Mouse (Mus musculus) embryonic facial prominence, embryonic 11.5 days (tissue): ENCODE results near the gene Phf1. TPM values are rescaled to one million over a fixed set of nuclear protein-coding genes. Genes with fewer than 3 reads are reported as not detected.
A peak's percentile ranks its signal among the peaks of the same experiment; 100 is the strongest.

ENCODE experiments used
- ATAC-seq: fragments of 200-750 bp; cut with Nextera tagmentation; replicated peaks from 2 replicates; pipeline ENCODE4 v1.8.0; 2017; ENCODE audit warnings: low read depth; ENCODE audit not compliant: insufficient number of reproducible peaks, low FRiP score, low TSS enrichment
- DNase-seq: peaks from one replicate; pipeline ENCODE4 v3.0.0-alpha.2; 2015; ENCODE audit warnings: low spot score
- H3K27ac ChIP-seq: fragments of 300-500 bp; sonication (generic); replicated peaks from 2 replicates; pipeline ENCODE4 v1.5.1; 2014; ENCODE audit warnings: mild to moderate bottlenecking, low read depth, low read length, control low read depth
- H3K27me3 ChIP-seq: fragments of 300-500 bp; sonication (generic); 2 replicates; pipeline ENCODE4 v1.6.1; 2014; ENCODE audit warnings: mild to moderate bottlenecking, low read length, moderate library complexity, mixed read lengths; ENCODE audit not compliant: control insufficient read depth, insufficient read depth
- H3K36me3 ChIP-seq: fragments of 300-500 bp; sonication (generic); replicated peaks from 2 replicates; pipeline ENCODE4 v1.6.1; 2014; ENCODE audit warnings: low read depth, mild to moderate bottlenecking, low read length, moderate library complexity, mixed read lengths; ENCODE audit not compliant: control insufficient read depth, insufficient read depth
- H3K4me1 ChIP-seq: fragments of 300-500 bp; sonication (generic); 2 replicates; pipeline ENCODE4 v1.6.1; 2014; ENCODE audit warnings: low read length, mixed read lengths; ENCODE audit not compliant: control insufficient read depth, insufficient read depth
- H3K4me2 ChIP-seq: fragments of 300-500 bp; sonication (generic); 2 replicates; pipeline ENCODE4 v1.6.1; 2014; ENCODE audit warnings: low read depth, mild to moderate bottlenecking, control low read depth, low read length, moderate library complexity
- H3K4me3 ChIP-seq: fragments of 300-500 bp; sonication (generic); 2 replicates; pipeline ENCODE4 v1.5.1; 2014; ENCODE audit warnings: low read depth, low read length, control low read depth
- H3K9ac ChIP-seq: fragments of 300-500 bp; sonication (generic); replicated peaks from 2 replicates; pipeline ENCODE4 v1.6.1; 2014; ENCODE audit warnings: mild to moderate bottlenecking, control low read depth, low read length
- H3K9me3 ChIP-seq: fragments of 300-500 bp; sonication (generic); replicated peaks from 2 replicates; pipeline ENCODE4 v1.6.1; 2016; ENCODE audit warnings: mild to moderate bottlenecking, low read length, inconsistent platforms, mixed read lengths; ENCODE audit not compliant: control insufficient read depth
- whole genome bisulfite sequencing: fragments of 180-500 bp; shearing (Covaris S2); extraction: QIAGEN DNeasy Blood & Tissue Kit; methylation state at CpG from one replicate; pipeline ENCODE4 v1.1.7; 2014; 5-methylcytosine and 5-hydroxymethylcytosine counted together
- polyA plus RNA-seq: library from polyadenylated mRNA; unstranded; fragments of >200 nt; fragmentation: Nextera tagmentation; extraction: Ambion mirVana; gene quantifications from 2 replicates; pipeline ENCODE4 v1.2.1, GENCODE M21; 2014

Gene Phf1
- polyA plus RNA-seq, 1 experiment from 2014 or later, result 3.7 TPM

DNA sequence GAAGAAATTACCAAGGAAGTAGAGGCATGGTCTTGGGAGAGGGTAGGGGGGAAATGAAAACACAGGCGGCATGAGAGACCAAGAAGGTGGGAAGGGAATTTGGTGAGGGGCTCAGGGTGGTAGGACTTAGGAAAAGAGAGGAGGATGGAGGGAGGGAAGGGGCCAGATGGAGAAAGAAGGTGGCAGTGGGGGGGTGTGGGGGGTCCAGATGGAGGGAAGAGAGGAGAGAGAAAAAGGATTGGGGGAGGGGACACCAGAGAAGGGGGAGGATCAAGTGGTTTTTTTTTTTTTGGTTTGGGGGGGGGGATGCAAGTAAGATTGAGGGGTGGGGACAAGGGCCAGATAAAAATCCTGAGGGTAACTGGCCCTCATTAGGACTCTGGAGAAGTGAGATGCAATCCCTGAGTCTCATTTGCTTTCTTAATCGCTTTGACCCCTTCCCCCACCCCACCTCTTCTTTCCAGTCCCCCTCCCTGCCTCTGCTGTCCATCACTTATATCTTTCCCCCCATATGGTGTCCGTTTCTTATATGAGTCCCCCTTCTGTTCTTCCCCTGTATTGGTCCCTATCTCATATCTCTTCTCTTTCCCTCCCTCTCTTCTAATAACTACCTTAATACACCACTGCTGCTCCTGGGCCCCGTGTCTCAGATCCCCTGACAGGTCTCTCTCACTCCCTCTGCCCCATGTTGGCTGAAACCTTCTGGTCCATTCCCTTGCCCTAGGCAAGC lies 9.2 kb downstream of the Phf1 start:
- Histone ChIP-seq H3K9ac (peak overlapping the region; percentile 64), H3K27ac (peak overlapping the region; percentile 77), H3K4me1 (peaks cover 13% of the 10 kb centered on the region), H3K27me3 (no peaks in the 10 kb centered on the region), H3K4me2 (peak overlapping the region; percentile 73), H3K36me3 (no peaks in the 10 kb centered on the region), H3K4me3 (peak overlapping the region; percentile 54), H3K9me3 (no peaks in the 10 kb centered on the region)
- DNase-seq (no peak), ATAC-seq (no peak)
- 14% methylated on average over 4 of the region's 4 CpGs for WGBS

DNA sequence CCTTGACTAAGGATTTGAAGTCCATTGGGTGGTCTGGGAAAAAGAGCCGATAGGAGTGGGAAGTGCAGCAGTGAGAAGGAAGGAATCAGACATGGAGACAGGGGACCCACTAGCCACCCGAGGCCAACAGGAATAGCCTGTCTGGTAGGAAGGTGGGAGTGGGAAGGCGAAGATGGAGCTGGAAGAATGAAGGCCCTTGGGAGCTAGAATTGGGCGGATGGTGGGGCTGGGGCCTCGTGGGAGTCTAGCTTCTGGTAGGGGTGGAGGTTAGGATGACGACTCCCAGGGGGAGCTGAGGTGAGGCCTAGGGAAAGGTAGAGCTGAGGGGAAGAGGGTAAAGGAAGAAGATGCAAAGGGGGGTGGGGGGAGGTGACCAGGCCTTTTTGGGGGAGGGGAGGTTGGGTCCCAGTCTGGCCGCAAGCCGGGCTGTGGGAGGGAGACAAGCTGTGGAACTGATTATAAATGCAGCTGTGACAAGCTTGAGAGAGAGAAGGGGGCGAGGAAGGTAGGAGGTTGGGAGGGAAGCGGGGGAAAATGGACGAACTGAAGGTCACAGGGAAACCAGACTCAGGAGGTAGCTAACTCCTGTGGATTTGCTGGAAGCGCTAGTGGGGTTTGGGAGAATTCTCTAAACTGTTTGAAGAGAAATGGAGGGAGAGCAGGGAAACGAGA lies 13.1 kb downstream of the Phf1 start:
- Histone ChIP-seq H3K36me3 (no peaks in the 10 kb centered on the region), H3K27ac (0 out of 2 replicates have a peak overlapping the region, but pooled peaks have one; percentile 6), H3K9me3 (no peaks in the 10 kb centered on the region), H3K4me3 (peak overlapping the region; percentile 33), H3K27me3 (no peaks in the 10 kb centered on the region), H3K9ac (peak overlapping the region; percentile 59), H3K4me1 (peaks cover 11% of the 10 kb centered on the region), H3K4me2 (peak overlapping the region; percentile 85)
- DNase-seq, result no peak
- WGBS, result 26% methylated on average over 13 of the region's 13 CpGs
- no peak for ATAC-seq

DNA sequence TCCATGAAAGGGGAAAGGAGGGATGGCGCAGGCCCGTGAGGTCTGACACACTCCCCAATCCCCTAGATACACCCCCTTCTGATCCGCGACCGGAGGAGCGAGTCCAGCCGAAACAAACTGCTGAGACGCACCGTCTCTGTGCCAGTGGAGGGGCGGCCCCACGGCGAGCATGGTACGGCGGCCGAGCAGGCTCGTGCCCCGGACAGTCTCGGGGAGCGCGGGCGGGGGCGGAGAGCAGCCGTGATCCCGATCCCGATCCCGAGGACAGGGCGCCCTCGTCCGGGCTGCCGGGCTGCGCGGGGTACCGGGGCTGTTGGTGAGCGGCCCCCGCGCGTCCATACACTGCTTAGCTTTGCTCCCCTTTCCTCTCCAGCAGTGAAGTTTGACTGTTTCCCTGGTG lies 13.7 kb downstream of the Phf1 start:
- Histone ChIP-seq H3K9me3 (no peaks in the 10 kb centered on the region), H3K27me3 (no peaks in the 10 kb centered on the region), H3K36me3 (no peaks in the 10 kb centered on the region), H3K4me1 (peaks cover 11% of the 10 kb centered on the region), H3K4me3 (peak overlapping the region; percentile 33), H3K4me2 (peak overlapping the region; percentile 85), H3K9ac (peak overlapping the region; percentile 59), H3K27ac (0 out of 2 replicates have a peak overlapping the region, but pooled peaks have one; percentile 6)
- ATAC-seq (0 out of 2 replicates have a peak, but pooled peaks have one; percentile 16), DNase-seq (peak; percentile 56)
- WGBS, result 2% methylated on average over 26 of the region's 37 CpGs

DNA sequence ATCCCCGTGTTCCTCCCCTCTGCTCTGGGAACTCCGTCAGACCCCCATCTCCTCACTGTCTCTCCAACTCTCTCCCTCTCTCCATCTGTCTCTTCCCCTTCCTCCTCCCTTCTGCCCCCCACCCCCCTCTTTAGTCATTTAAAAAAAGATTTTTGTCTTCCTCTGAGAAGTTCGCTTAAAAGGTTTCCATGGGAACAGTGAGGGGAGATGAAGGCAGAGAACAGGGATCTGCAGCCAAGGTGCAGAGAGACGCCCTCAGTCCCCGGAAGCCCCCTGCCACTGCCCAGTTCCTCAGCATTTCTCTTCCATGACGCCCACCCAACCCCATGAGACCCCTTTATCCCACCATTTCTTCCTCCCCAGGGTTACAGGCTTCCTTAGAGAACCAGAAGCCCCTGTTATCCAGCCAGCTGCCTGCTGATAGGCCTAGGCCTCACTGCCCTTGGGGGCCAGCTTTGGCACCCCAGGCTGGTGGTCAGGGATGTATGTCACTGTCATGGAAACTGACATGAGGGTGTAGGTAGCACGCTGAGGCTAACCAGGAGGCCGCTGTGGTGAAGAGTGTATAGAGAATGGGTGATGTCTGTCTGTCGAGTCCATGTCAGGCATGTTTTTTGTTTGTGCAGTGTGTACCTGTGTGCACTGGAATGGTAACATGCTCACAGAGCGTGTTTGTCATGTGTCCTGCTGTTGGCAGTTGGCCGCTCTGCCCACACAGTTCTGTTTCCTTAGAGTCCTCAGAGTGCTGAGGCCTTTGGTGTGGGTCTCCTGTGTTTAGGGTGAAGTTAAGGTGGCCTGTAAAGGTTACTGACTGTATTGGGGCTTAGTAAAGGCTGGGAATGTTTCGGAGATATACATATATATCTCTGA lies 14.6 kb downstream of the Phf1 start:
- no peak overlapping the region for H3K4me3 ChIP-seq
- ATAC-seq (no peak), DNase-seq (no peak)
- no peak overlapping the region for H3K27ac ChIP-seq
- H3K9me3 ChIP-seq, result no peaks in the 10 kb centered on the region
- no peaks in the 10 kb centered on the region for H3K27me3 ChIP-seq
- peaks cover 16% of the 10 kb centered on the region for H3K4me1 ChIP-seq
- H3K9ac ChIP-seq, result peak overlapping the region; percentile 59
- 42% methylated on average over 12 of the region's 12 CpGs for WGBS
- no peaks in the 10 kb centered on the region for H3K36me3 ChIP-seq
- H3K4me2 ChIP-seq, result peak overlapping the region; percentile 85

DNA sequence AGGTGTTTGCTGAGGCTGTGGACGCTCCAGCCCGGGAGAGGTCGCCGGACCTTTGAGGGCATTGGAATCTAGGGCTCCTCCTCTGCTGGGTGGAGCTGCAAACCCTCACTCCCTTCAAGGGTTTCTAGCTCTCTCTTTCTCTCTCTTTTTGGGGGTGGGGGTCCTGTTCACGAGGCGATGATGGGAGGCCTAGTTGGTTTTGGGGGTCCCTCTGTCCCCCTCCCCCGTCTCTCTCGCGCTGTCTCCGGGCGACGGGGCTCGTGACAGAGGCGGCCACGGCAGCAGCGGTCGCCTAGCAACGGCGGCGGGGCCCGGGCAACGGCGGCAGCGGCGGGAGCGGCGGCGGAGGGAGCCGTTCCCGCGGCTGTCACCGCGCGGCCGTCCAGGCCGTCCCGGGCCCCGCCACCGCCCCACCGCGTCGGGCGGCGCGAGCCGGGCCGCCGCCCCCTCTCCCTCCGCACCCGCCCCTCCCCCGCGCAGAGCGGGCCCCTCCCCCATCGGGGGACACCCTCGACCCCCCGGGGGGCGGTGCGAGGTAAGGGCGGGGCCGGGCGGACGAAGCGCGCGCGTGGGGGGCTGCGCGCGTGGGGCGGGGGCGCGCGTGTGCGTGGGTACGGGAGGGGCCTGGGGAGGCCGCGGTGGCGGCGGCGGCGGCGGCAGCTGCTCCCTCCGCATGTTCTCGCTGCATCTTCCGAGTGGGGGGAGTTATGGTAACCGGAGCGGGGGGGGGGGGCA lies 15.6 kb downstream of the Phf1 start:
- no peak for ATAC-seq
- H3K9me3 ChIP-seq, result no peaks in the 10 kb centered on the region
- H3K4me3 ChIP-seq, result peak overlapping the region; percentile 82
- H3K27ac ChIP-seq, result peak overlapping the region; percentile 52
- no peaks in the 10 kb centered on the region for H3K36me3 ChIP-seq
- peak overlapping the region; percentile 70 for H3K9ac ChIP-seq
- peaks cover 21% of the 10 kb centered on the region for H3K4me1 ChIP-seq
- WGBS, result 0% methylated on average over 32 of the region's 87 CpGs
- no peaks in the 10 kb centered on the region for H3K27me3 ChIP-seq
- H3K4me2 ChIP-seq, result peak overlapping the region; percentile 100
- peak; percentile 56 for DNase-seq

DNA sequence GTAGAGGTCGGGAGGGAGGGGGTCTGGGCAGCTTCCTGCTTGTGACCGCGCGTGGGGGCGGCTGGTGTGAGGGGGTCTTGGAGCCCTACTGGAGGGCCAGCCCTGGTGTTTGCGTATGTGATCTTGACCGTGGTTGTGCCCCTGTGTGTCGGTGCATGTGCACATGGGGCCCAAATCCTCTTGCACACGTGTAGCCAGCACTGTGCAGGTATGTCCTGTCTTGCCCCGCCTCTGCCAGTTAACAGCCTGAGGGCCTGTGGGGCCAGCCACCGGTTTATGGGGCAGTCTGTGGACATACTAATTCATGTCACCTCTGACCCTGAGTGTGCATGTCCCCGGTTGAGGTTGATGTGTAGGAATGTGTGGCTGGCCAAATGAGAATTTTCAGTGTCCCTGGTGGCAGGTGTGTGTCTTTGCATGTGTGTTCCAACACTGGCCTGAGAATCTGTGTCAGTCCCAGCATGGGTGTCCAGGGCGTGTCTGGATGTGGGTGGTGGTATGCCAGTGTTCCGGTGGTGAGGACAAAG lies 16.3 kb downstream of the Phf1 start:
- DNase-seq (no peak), ATAC-seq (no peak; the same call in 1 of the 2 replicates)
- Histone ChIP-seq H3K4me2 (peak overlapping the region; percentile 100), H3K27ac (peak overlapping the region; percentile 52; the same call in 1 of the 2 replicates), H3K36me3 (no peaks in the 10 kb centered on the region), H3K9ac (peak overlapping the region; percentile 70), H3K27me3 (no peaks in the 10 kb centered on the region), H3K4me1 (peaks cover 21% of the 10 kb centered on the region), H3K9me3 (no peaks in the 10 kb centered on the region), H3K4me3 (peak overlapping the region; percentile 82)
- 10% methylated on average over 9 of the region's 14 CpGs for WGBS

DNA sequence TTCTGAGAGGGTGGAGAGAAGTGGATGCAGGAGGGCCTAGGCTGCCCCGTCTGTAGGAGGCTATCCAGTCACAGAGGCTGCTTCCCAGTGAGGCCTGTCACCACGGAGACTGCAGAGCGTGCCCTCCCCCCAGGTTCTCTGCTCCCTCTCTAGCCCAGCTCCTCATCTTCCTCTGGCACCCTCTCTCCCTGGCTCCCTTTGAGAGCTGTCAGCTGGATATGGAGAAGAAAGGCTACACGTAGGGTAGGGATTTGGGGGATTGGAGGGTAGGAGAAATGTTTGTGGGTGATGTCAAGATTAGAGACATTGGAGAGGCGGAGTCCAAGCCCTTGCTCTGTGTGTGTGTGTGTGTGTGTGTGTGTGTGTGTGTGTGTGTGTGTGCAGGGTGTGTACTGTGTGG lies 17.0 kb downstream of the Phf1 start:
- H3K27me3 ChIP-seq, result no peaks in the 10 kb centered on the region
- no peak overlapping the region for H3K4me2 ChIP-seq
- H3K27ac ChIP-seq, result no peak overlapping the region
- no peaks in the 10 kb centered on the region for H3K36me3 ChIP-seq
- no peak for ATAC-seq
- DNase-seq, result no peak
- peak overlapping the region; percentile 1; the same call in 1 of the 2 replicates for H3K4me3 ChIP-seq
- 39% methylated on average over 5 of the region's 5 CpGs for WGBS
- H3K9ac ChIP-seq, result no peak overlapping the region
- peaks cover 21% of the 10 kb centered on the region for H3K4me1 ChIP-seq
- no peaks in the 10 kb centered on the region for H3K9me3 ChIP-seq
